9 mouse cellular contexts compared by ENCODE assay signal in genomic region chr17:78203478-78203877, GRCm38 (mm10). TPM values are rescaled to one million over a fixed set of nuclear protein-coding genes. Genes with fewer than 3 reads are reported as not detected.
DNase-seq lines count a peak whose midpoint lies in the region; ATAC-seq lines count a peak whose summit lies in the region.
"Had no signal": no experiment of that assay in that cellular context is flagged by ENCODE, and none has a peak within 500 bp of the region (broad histone marks: within the 10 kb centered on the region; RNA-seq: fewer than 3 reads in every experiment).

No protein-coding gene starts in this region.

- no peak for ATAC-seq in embryonic facial prominence, embryonic 15.5 days (ENCODE audit: insufficient number of reproducible peaks, low FRiP score, low TSS enrichment, low read depth)
- ATAC-seq in midbrain, embryonic 14.5 days (ENCODE audit: low FRiP score, low TSS enrichment): no peak
- no peak for ATAC-seq in inflammation-experienced regulatory T-cells, adult 6 months

- H3K27ac ChIP-seq in embryonic facial prominence, embryonic 15.5 days (replicated peaks): no peak overlapping the region
- no peak overlapping the region for H3K27ac ChIP-seq in midbrain, embryonic 14.5 days (replicated peaks; ENCODE audit: low read depth, low read length)

- H3K4me3 ChIP-seq in embryonic facial prominence, embryonic 15.5 days (replicated peaks): no peak overlapping the region
- H3K4me3 ChIP-seq in midbrain, embryonic 14.5 days (replicated peaks; ENCODE audit: low read depth, low read length): peak overlapping the region; percentile 74

- H3K9ac ChIP-seq in embryonic facial prominence, embryonic 15.5 days: no peak overlapping the region
- 0 out of 2 replicates have a peak overlapping the region, but pooled peaks have one; percentile 10 for H3K9ac ChIP-seq in midbrain, embryonic 14.5 days (replicated peaks; ENCODE audit: low read length)

- H3K36me3 ChIP-seq in embryonic facial prominence, embryonic 15.5 days: no peaks in the 10 kb centered on the region
- no peaks in the 10 kb centered on the region for H3K36me3 ChIP-seq in midbrain, embryonic 14.5 days (ENCODE audit: control insufficient read depth, insufficient read depth, low read length)

- peaks cover 54% of the 10 kb centered on the region for H3K4me1 ChIP-seq in embryonic facial prominence, embryonic 15.5 days
- peaks cover 27% of the 10 kb centered on the region for H3K4me1 ChIP-seq in midbrain, embryonic 14.5 days (ENCODE audit: control insufficient read depth, insufficient read depth, low read length)

- DNase-seq in kidney, adult 9 months: peak; percentile 24
- DNase-seq in kidney, adult 11 months: no peak
- DNase-seq in NIH3T3 (ENCODE audit: low read depth): peak; percentile 69
- peak; percentile 82 for DNase-seq in midbrain, embryonic 14.5 days
- no peak for DNase-seq in ovary, adult 18-20 months (ENCODE audit: low spot score)
- DNase-seq in ovary, postnatal 10 days (ENCODE audit: low spot score): no peak
- DNase-seq: cerebellum, adult 18-20 months had no signal

- H3K9me3 ChIP-seq in embryonic facial prominence, embryonic 15.5 days (replicated peaks): no peaks in the 10 kb centered on the region
- no peaks in the 10 kb centered on the region for H3K9me3 ChIP-seq in midbrain, embryonic 14.5 days (ENCODE audit: control insufficient read depth, low read length)

- H3K27me3 ChIP-seq in embryonic facial prominence, embryonic 15.5 days: no peaks in the 10 kb centered on the region
- no peaks in the 10 kb centered on the region for H3K27me3 ChIP-seq in midbrain, embryonic 14.5 days (ENCODE audit: control insufficient read depth, insufficient read depth, low read length)

- 38% methylated on average over 5 of the region's 5 CpGs for WGBS in embryonic facial prominence, embryonic 15.5 days
- 36% methylated on average over 5 of the region's 5 CpGs for WGBS in midbrain, embryonic 14.5 days

- peak overlapping the region; percentile 97 for H3K4me2 ChIP-seq in embryonic facial prominence, embryonic 15.5 days (replicated peaks)
- H3K4me2 ChIP-seq in midbrain, embryonic 14.5 days (ENCODE audit: low read length): peak overlapping the region; percentile 98

RNA-seq across cellular contexts. Expression of gene Crim1, which starts 3.4 kb away (rescaled TPM):
- 7.2 and 8.6 TPM in 2 replicates for polyA plus RNA-seq in embryonic facial prominence, embryonic 15.5 days (2015; fragmentation: Nextera tagmentation; extraction: Ambion mirVana)
- polyA plus RNA-seq in midbrain, embryonic 14.5 days (2014; fragmentation: Nextera tagmentation; extraction: Ambion mirVana): 11.9 and 13.6 TPM in 2 replicates
- 1 to 10 TPM; 4.9 to 8.3 (median 7.9) TPM for polyA plus RNA-seq in inflammation-experienced regulatory T-cells, adult 6 months (2017; shearing (Covaris generic))

Comparison
In these comparisons a context has a peak if more than half of its experiments do, and no peak if none do; other contexts are left out.
1. DNase-seq: peak in kidney, adult 9 months (single experiment), NIH3T3 (single experiment) and midbrain, embryonic 14.5 days (single experiment); none in kidney, adult 11 months (single experiment), ovary, adult 18-20 months (single experiment) and ovary, postnatal 10 days (single experiment).